Mouse (Mus musculus): ENCODE measurements at regions not wholly inside any gene's neighbourhood (a gene's known extent, or its start where the extent isn't known, plus 50 kb on each side); places are given as distances from the start of the nearest gene placed in this dataset.

- Histone ChIP-seq H3K4me2 (ENCODE audit: low read depth) (no peak overlapping the region), H3K36me3 (ENCODE audit: control insufficient read depth, insufficient read depth, low read length) (no peaks in the 10 kb centered on the region), H3K4me3 (ENCODE audit: low read depth, low read length) (no peak overlapping the region), H3K27ac (ENCODE audit: low read depth, low read length) (no peak overlapping the region), H3K27me3 (ENCODE audit: control insufficient read depth, insufficient read depth, low read length) (no peaks in the 10 kb centered on the region), H3K9me3 (ENCODE audit: control insufficient read depth, low read length) (no peaks in the 10 kb centered on the region), H3K4me1 (ENCODE audit: control insufficient read depth, insufficient read depth, low read length) (no peaks in the 10 kb centered on the region), H3K9ac (ENCODE audit: low read length) (no peak overlapping the region)
- ATAC-seq (ENCODE audit: insufficient read depth, low FRiP score, low TSS enrichment) (no peak), DNase-seq (ENCODE audit: low spot score) (no peak)
- WGBS: 79% methylated on average over 6 of the region's 6 CpGs
Measured at GRCm38 (mm10) chr3:56590071-56590470, 406.6 kb upstream of the Nbea start.

- no peaks in the 10 kb centered on the region for H3K36me3 ChIP-seq (ENCODE audit: control insufficient read depth, insufficient read depth, low read length)
- ATAC-seq (ENCODE audit: insufficient read depth, low FRiP score, low TSS enrichment): no peak; the same call in 1 of the 2 replicates
- no peak for DNase-seq (ENCODE audit: low spot score)
- no peaks in the 10 kb centered on the region for H3K9me3 ChIP-seq (ENCODE audit: control insufficient read depth, low read length)
- no peak overlapping the region for H3K4me3 ChIP-seq (ENCODE audit: low read depth, low read length)
- no peaks in the 10 kb centered on the region for H3K4me1 ChIP-seq (ENCODE audit: control insufficient read depth, insufficient read depth, low read length)
- no peak overlapping the region for H3K27ac ChIP-seq (ENCODE audit: low read depth, low read length)
- H3K9ac ChIP-seq (ENCODE audit: low read length): no peak overlapping the region
- no peaks in the 10 kb centered on the region for H3K27me3 ChIP-seq (ENCODE audit: control insufficient read depth, insufficient read depth, low read length)
- WGBS: 64% methylated on average over 5 of the region's 5 CpGs
- H3K4me2 ChIP-seq (ENCODE audit: low read depth): no peak overlapping the region
Measured at GRCm38 (mm10) chr3:56575422-56575821, 391.9 kb upstream of the Nbea start.

DNA sequence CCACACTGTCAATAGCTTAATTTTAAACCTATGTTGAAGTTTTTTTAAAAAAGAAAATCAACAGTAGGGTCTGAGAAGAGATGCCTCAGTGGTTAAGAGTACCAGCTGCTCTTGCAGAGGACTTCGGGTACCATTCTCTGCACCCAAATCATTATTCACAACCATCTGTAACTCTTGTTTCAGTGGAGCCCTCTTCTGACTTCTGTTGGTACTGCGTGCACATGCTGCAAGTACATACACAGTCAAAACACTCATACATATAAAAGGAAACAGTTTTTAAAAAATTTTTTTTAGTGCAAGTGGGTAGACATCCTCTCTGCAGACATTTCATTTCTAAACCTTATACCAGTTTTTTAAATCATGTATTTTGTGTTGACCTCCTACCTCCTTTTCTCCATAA lies 352.7 kb upstream of the Nbea start:
- ATAC-seq (ENCODE audit: insufficient read depth, low FRiP score, low TSS enrichment) (no peak), DNase-seq (ENCODE audit: low spot score) (no peak)
- no peak overlapping the region for H3K9ac ChIP-seq (ENCODE audit: low read length)
- no peaks in the 10 kb centered on the region for H3K27me3 ChIP-seq (ENCODE audit: control insufficient read depth, insufficient read depth, low read length)
- 92% methylated on average over 2 of the region's 2 CpGs for WGBS
- no peak overlapping the region for H3K27ac ChIP-seq (ENCODE audit: low read depth, low read length)
- H3K36me3 ChIP-seq (ENCODE audit: control insufficient read depth, insufficient read depth, low read length): no peaks in the 10 kb centered on the region
- H3K4me2 ChIP-seq (ENCODE audit: low read depth): no peak overlapping the region
- no peaks in the 10 kb centered on the region for H3K4me1 ChIP-seq (ENCODE audit: control insufficient read depth, insufficient read depth, low read length)
- H3K4me3 ChIP-seq (ENCODE audit: low read depth, low read length): no peak overlapping the region
- H3K9me3 ChIP-seq (ENCODE audit: control insufficient read depth, low read length): no peaks in the 10 kb centered on the region

- 86% methylated on average over 1 of the region's 1 CpGs for WGBS
- Histone ChIP-seq H3K27me3 (ENCODE audit: control insufficient read depth, insufficient read depth, low read length) (no peaks in the 10 kb centered on the region), H3K9me3 (ENCODE audit: control insufficient read depth, low read length) (no peaks in the 10 kb centered on the region), H3K4me1 (ENCODE audit: control insufficient read depth, insufficient read depth, low read length) (no peaks in the 10 kb centered on the region), H3K4me2 (ENCODE audit: low read depth) (no peak overlapping the region), H3K9ac (ENCODE audit: low read length) (no peak overlapping the region), H3K4me3 (ENCODE audit: low read depth, low read length) (no peak overlapping the region), H3K36me3 (ENCODE audit: control insufficient read depth, insufficient read depth, low read length) (no peaks in the 10 kb centered on the region), H3K27ac (ENCODE audit: low read depth, low read length) (no peak overlapping the region)
- no peak for ATAC-seq (ENCODE audit: insufficient read depth, low FRiP score, low TSS enrichment)
- no peak for DNase-seq (ENCODE audit: low spot score)
Measured at GRCm38 (mm10) chr3:56504445-56504844, 320.9 kb upstream of the Nbea start.

GRCm38 (mm10) chr3:56499301-56499700 lies 315.8 kb upstream of the Nbea start:
- no peak overlapping the region for H3K27ac ChIP-seq (ENCODE audit: low read depth, low read length)
- H3K4me2 ChIP-seq (ENCODE audit: low read depth): no peak overlapping the region

DNA sequence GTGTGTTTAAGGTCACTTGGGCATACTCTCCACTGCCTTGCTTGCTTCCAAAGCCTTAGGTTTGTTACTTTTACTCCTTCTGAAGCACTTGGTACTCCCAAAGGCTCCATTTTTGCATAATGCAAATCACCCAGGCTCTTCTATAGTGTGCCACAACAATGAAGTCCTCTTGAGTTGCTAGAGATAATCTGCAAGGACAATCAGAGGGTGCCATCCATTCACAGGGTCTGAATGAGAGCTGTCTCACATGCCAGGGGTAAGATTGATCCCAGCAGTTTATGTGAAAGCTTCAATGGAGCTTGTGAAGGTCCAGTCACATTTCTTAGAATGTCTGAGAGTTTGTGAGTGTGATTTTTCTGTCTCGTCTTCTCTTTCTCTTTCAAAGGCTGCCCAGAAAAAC lies 310.4 kb upstream of the Nbea start:
- Histone ChIP-seq H3K27me3 (ENCODE audit: control insufficient read depth, insufficient read depth, low read length) (no peaks in the 10 kb centered on the region), H3K4me2 (ENCODE audit: low read depth) (no peak overlapping the region), H3K36me3 (ENCODE audit: control insufficient read depth, insufficient read depth, low read length) (no peaks in the 10 kb centered on the region), H3K4me1 (ENCODE audit: control insufficient read depth, insufficient read depth, low read length) (no peaks in the 10 kb centered on the region), H3K27ac (ENCODE audit: low read depth, low read length) (no peak overlapping the region), H3K4me3 (ENCODE audit: low read depth, low read length) (no peak overlapping the region), H3K9ac (ENCODE audit: low read length) (no peak overlapping the region), H3K9me3 (ENCODE audit: control insufficient read depth, low read length) (no peaks in the 10 kb centered on the region)
- ATAC-seq (ENCODE audit: insufficient read depth, low FRiP score, low TSS enrichment) (peak; percentile 85; the same call in 1 of the 2 replicates), DNase-seq (ENCODE audit: low spot score) (peak; percentile 23)
- WGBS: 27% methylated on average over 1 of the region's 1 CpGs

More at GRCm38 (mm10) chr3:56499301-56499700, 315.8 kb upstream of the Nbea start:
- DNase-seq (ENCODE audit: low spot score): no peak
- H3K36me3 ChIP-seq (ENCODE audit: control insufficient read depth, insufficient read depth, low read length): no peaks in the 10 kb centered on the region
- no peak overlapping the region for H3K9ac ChIP-seq (ENCODE audit: low read length)
- no peak for ATAC-seq (ENCODE audit: insufficient read depth, low FRiP score, low TSS enrichment)
- 64% methylated on average over 1 of the region's 1 CpGs for WGBS
- no peaks in the 10 kb centered on the region for H3K4me1 ChIP-seq (ENCODE audit: control insufficient read depth, insufficient read depth, low read length)
- H3K27me3 ChIP-seq (ENCODE audit: control insufficient read depth, insufficient read depth, low read length): no peaks in the 10 kb centered on the region
- no peak overlapping the region for H3K4me3 ChIP-seq (ENCODE audit: low read depth, low read length)
- H3K9me3 ChIP-seq (ENCODE audit: control insufficient read depth, low read length): no peaks in the 10 kb centered on the region

GRCm38 (mm10) chr3:56489154-56489553 lies 305.7 kb upstream of the Nbea start:
- WGBS: 84% methylated on average over 5 of the region's 5 CpGs
- no peaks in the 10 kb centered on the region for H3K4me1 ChIP-seq (ENCODE audit: control insufficient read depth, insufficient read depth, low read length)
- no peak for DNase-seq (ENCODE audit: low spot score)

GRCm38 (mm10) chr3:56485550-56486400 lies 302.3 kb upstream of the Nbea start:
- Histone ChIP-seq H3K4me3 (ENCODE audit: low read depth, low read length) (no peak overlapping the region), H3K27me3 (ENCODE audit: control insufficient read depth, insufficient read depth, low read length) (no peaks in the 10 kb centered on the region), H3K36me3 (ENCODE audit: control insufficient read depth, insufficient read depth, low read length) (no peaks in the 10 kb centered on the region), H3K9me3 (ENCODE audit: control insufficient read depth, low read length) (no peaks in the 10 kb centered on the region), H3K4me2 (ENCODE audit: low read depth) (no peak overlapping the region), H3K27ac (ENCODE audit: low read depth, low read length) (no peak overlapping the region), H3K4me1 (ENCODE audit: control insufficient read depth, insufficient read depth, low read length) (no peaks in the 10 kb centered on the region), H3K9ac (ENCODE audit: low read length) (no peak overlapping the region)
- 78% methylated on average over 12 of the region's 12 CpGs for WGBS
- ATAC-seq (ENCODE audit: insufficient read depth, low FRiP score, low TSS enrichment) (no peak), DNase-seq (ENCODE audit: low spot score) (no peak)

More at GRCm38 (mm10) chr3:56489154-56489553, 305.7 kb upstream of the Nbea start:
- ATAC-seq (ENCODE audit: insufficient read depth, low FRiP score, low TSS enrichment): no peak
- Histone ChIP-seq H3K4me3 (ENCODE audit: low read depth, low read length) (no peak overlapping the region), H3K9ac (ENCODE audit: low read length) (no peak overlapping the region), H3K36me3 (ENCODE audit: control insufficient read depth, insufficient read depth, low read length) (no peaks in the 10 kb centered on the region), H3K27me3 (ENCODE audit: control insufficient read depth, insufficient read depth, low read length) (no peaks in the 10 kb centered on the region), H3K4me2 (ENCODE audit: low read depth) (no peak overlapping the region), H3K9me3 (ENCODE audit: control insufficient read depth, low read length) (no peaks in the 10 kb centered on the region), H3K27ac (ENCODE audit: low read depth, low read length) (no peak overlapping the region)

GRCm38 (mm10) chr3:56484096-56484495 lies 300.6 kb upstream of the Nbea start:
- DNase-seq (ENCODE audit: low spot score) (no peak), ATAC-seq (ENCODE audit: insufficient read depth, low FRiP score, low TSS enrichment) (no peak)
- H3K36me3 ChIP-seq (ENCODE audit: control insufficient read depth, insufficient read depth, low read length): no peaks in the 10 kb centered on the region
- H3K9ac ChIP-seq (ENCODE audit: low read length): no peak overlapping the region
- no peaks in the 10 kb centered on the region for H3K9me3 ChIP-seq (ENCODE audit: control insufficient read depth, low read length)
- H3K27ac ChIP-seq (ENCODE audit: low read depth, low read length): no peak overlapping the region
- H3K4me1 ChIP-seq (ENCODE audit: control insufficient read depth, insufficient read depth, low read length): no peaks in the 10 kb centered on the region
- 93% methylated on average over 8 of the region's 8 CpGs for WGBS
- H3K4me2 ChIP-seq (ENCODE audit: low read depth): no peak overlapping the region
- no peaks in the 10 kb centered on the region for H3K27me3 ChIP-seq (ENCODE audit: control insufficient read depth, insufficient read depth, low read length)
- no peak overlapping the region for H3K4me3 ChIP-seq (ENCODE audit: low read depth, low read length)

All from neural tube, embryonic 11.5 days (tissue).